Mouse (Mus musculus) cerebellum, postnatal 10 days (tissue): ENCODE measurements around the gene Igf2bp1.

Experiments
- DNase-seq, 2 experiments: peaks; one replicate each; pipeline ENCODE4 v3.0.0; 2021; ENCODE audit warnings: mixed read lengths in 2 of 2

The Igf2bp1 gene

GRCm38 (mm10) chr11:96005403-96006271, at the start of gene Igf2bp1:
Igf2bp1 (minus strand) TSS chr11:96005940.
- peak; percentile 31 to 46 for DNase-seq

DNA sequence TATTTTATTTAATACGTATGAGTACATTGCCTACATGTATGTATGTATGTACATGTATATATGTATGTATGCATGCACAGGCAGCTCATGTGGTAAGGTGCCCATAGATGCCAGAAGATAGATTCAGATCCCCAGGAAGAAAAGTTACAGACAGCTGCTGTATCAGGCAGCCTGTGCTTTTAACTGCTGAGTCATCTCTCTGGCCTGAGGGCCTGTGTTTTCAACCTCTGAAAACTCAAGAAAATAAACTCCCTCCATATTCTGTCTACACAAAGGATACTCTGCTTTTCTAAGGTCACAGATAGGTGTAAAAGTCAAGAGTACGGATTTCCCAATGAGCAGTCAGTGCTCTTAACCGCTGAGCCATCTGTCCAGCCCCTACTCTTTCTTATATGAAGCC, 45.1 kb upstream of the Igf2bp1 start:
- DNase-seq = no peak

GRCm38 (mm10) chr11:96049939-96050338, 44.2 kb upstream of the Igf2bp1 start:
- DNase-seq = peak in 1 of 2 experiments; percentile 22

DNA sequence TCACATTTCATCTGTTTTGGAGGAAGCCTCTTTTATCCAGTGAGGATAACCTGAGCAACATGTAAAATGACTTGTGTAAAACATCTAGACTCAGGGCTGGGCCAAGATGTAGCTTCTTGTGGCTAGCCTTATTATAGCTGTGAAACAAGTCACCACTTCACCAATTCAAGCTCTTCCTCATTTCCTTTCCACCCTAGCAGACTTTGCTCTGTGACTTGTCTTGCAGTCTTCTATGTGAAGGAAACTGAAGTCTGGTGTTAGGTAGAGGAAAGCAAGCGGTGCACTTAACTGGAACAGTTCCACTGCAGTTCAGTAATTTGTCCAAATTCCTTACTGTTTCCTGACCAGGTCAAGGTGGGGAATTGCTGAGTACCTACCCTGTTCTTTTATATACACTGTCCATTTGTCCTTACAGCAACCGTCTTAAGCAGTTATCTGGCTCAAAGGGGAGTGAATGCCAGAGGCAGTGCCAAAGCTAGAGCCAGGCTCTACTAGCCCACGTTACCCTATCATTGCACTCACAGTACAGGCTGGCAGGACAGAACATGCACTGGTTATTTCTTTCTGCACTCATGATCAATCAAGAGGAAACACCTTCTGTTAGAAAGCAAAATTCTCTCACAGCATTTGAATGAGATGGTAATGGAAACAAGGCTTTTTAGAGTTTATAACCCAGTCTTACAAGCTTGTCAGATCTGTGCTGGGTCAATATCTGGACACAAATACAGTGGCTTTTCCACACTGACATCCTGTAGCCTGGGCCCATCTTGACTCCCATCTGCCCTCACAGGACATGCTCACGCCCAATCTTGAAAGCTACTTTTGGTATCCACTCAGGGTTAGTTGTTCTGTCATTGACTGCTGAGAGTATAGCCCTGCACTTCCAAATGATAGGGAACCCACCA, 42.0 kb upstream of the Igf2bp1 start:
- DNase-seq = no peak

GRCm38 (mm10) chr11:96046793-96047192, 41.1 kb upstream of the Igf2bp1 start:
- no peak for DNase-seq

GRCm38 (mm10) chr11:96046028-96046427, 40.3 kb upstream of the Igf2bp1 start:
- DNase-seq = no peak

DNA sequence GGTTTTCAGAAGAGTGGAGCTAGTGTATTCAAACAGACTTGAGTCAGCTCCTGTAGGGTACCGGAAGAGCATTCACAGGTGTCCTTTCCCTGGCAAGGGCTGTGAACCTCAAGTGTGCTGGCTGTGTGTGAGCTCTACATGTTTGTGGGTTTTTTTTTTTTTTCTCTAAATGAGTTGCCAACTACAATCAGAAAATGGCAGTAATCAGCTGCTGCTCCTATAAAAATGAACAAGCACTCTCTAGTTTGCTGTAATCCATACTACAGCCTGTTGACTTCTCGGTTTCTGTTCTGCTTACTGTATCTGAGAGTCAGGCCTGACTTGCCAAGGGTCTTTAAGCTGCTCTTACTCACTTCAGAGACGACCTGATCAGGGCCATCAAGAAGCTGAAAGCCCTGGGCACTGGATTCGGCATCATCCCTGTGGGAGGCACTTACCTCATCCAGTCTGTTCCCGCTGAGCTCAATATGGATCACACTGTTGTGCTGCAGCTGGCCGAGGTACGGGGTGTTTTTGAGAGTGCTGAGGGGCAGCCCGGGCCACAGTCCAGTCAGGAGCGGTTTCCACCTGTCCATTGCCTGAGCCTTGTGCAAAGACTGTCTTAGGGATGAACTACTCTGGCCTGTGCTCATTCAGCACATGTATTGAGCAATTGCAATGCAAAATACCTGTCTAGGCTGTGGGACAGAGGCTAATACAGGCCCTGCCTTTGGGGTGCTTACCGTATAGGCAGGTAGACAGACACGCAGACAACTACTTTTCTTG, 39.2 kb upstream of the Igf2bp1 start:
- DNase-seq = no peak

GRCm38 (mm10) chr11:96038560-96038959, 32.8 kb upstream of the Igf2bp1 start:
- DNase-seq = no peak

DNA sequence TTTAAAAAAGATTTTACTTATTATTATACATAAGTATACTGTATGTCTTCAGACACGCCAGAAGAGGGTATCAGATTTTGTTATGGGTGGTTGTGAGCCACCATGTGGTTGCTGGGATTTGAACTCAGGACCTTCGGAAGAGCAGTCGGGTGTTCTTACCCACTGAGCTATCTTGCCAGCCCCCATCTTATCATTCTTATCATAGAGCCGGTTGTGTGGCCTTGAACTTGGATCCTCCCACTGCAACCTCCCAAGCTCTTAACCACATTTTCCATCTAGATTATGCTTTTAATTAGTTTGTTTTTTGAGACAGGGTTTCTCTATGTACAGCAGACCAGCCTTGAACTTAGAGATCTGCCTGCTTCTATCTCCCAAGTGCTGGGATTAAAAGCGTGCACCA, 31.8 kb upstream of the Igf2bp1 start:
- DNase-seq = no peak

DNA sequence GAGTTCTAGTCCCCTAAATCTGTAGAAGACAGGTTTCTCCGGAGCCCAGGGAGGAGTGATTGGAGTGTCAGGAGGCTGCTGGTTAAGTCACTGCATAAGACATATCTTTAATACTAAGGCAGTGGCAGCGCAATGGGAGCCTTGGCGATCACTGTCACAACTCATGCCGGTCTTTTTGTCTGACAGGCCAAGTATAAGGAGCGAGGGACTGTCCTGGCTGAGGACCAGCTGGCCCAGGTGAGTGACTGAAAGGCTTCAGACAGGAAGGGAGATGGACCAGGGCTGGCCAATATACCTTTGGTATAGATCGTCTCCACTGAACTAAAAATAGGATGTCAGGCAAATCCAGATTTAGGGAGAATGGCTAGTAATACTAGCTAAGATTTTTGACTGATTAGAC, 29.4 kb upstream of the Igf2bp1 start:
- peak; percentile 74 to 80 for DNase-seq

- peak; percentile 98 to 99 for DNase-seq
Observed at GRCm38 (mm10) chr11:96034596-96035052, 28.9 kb upstream of the Igf2bp1 start, which contains the start of gene Snf8. Snf8 (plus strand) TSS chr11:96034885.

GRCm38 (mm10) chr11:96034116-96034515, 28.4 kb upstream of the Igf2bp1 start:
- no peak for DNase-seq

DNA sequence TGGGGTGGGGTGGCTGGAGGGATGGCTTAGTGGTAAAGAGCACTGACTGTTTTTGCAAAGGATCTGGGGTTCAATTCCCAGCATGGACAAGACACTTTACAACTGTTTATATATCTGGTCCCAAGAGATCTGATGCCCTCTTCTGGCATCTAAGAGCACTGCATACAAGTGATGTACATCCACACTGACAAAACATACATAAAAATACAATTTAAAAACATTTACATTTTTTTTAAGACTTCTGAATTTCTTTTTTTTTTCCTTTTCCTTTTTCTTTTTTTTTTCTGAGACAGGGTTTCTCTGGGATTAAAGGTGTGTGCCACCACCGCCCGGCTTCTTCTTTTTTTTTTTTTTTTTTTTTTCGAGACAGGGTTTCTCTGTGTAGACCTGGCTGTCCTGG, 27.5 kb upstream of the Igf2bp1 start:
- no peak for DNase-seq

- no peak for DNase-seq
Observed at GRCm38 (mm10) chr11:96031701-96032100, 26.0 kb upstream of the Igf2bp1 start.

DNA sequence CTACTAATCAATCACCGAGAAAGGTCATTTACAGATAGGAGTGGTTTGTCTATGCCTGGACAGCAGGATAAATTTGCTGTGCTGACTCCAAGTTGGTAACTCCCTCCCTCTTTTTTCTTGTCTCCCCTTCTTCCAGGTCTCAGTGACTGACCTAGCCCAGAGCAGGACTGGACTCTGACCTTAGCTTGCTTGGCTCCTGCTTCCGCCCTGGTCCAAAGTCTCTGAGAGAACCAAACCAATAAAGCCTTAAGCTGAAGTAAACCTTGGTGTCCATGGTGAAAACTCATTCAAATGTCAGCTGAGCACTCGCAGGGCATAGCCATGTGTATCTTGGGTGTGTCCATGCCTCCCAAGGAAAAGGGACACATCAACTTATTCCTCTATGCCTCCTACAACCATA, 24.8 kb upstream of the Igf2bp1 start:
- DNase-seq = no peak

DNA sequence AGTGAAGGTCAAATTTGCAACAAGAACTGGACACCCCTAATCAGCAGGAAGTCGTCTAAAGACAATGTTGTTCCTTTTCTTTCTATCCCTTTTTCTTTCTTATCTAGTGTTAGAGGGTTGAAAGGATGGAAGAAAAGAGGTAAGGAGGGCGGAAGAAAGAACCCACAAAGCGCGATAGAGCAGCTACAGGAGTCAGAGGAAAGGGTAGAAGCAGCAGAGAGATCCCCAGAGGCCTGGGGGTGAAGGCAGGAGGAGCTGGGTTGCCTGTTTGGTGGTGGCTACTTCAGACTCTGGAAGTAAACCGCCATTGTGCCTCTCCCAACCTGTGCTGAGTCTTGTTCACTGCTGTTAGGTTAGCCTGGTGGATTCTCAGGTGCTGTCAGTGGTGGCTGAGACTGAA, 22.4 kb upstream of the Igf2bp1 start:
- no peak for DNase-seq

GRCm38 (mm10) chr11:96020622-96021021, 14.9 kb upstream of the Igf2bp1 start:
- no peak for DNase-seq

DNA sequence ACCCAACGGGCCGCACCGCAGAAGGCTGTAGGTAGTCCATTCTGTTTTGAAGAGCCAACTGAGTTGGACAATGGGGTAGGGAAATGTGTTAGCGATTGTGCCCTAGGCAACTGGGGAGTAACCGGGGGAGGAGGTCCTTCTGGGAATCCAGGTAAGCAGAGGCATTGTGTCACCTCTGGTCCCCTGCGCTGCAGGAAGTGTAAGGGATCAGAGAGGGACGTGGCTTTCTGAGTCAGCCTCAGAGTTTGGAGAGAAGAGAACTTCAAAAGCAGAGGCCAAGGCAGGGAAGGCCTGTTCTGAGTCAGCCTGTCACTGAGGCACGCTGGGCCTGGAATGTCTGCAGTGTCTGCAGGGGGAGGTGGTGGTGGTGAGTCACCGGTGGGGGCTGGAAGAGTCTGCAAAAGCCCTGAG, 12.2 kb upstream of the Igf2bp1 start:
- no peak for DNase-seq

DNA sequence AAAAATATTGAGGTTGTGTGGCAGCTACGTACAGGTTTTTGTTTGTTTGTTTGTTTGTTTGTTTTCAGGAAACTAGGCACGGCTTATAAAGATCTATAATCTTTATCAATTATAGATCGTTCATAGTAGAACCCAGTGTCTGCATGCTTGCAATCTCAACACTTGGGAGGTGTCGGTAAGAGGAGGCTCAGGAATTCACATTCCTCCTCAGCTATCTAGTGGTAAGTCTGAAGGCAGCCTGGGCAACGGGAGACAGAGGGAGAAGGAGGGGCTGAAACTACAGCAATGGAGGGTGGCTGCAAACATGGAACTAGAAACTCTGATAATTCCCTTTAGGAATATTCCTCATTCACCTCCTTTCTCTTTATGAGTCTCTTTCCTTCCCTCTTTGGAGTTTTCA, 9.7 kb upstream of the Igf2bp1 start:
- DNase-seq = no peak

DNA sequence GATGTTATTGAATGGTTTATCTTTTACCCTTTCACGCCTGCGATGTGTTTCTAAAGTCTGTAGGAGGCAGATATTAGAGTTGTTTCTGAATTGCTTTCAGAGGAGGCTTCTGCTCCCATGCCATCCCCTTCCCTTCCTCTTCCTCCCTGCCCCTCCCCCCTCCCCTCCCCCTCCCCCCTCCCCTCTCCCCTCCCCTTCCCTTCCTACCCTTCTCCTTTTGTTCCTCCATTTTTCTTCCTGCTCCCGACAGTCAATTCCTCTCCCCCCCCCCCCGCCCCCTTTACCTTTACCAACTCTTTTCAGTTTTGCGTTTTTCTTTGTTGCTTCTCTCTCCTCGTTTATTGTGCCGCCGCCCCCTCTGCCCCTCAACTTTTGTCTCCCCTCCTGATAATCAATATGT, 6.2 kb upstream of the Igf2bp1 start:
- DNase-seq = no peak

DNA sequence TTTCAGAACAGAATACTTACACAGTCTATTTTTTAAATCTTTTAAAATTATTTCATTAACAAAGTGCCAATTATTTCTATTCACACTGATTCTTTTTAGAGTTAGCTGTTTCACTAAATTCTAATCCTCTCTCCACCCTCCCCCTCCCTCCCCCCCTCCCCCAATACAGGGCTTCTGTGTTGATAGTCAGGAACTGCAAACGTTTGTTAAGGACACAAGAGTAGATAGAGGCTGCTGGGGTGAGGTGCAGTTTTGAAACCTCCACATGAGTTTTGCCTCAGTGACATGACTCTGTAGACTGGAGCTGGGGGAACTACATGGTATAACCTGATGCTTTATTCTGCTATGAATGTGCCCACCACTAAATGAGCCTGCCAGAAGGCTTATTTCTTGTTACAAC, 3.1 kb upstream of the Igf2bp1 start:
- DNase-seq = no peak

GRCm38 (mm10) chr11:96007516-96008235, 1.9 kb upstream of the Igf2bp1 start:
- peak; percentile 15 to 50 for DNase-seq
